Mouse (Mus musculus): Measurements from ENCODE around the gene Fam57a.
"Not testable (repeated sequence)": the region's sequence is repeated elsewhere in the genome, so short reads cannot be mapped to it uniquely, and the experiment has no call there.

Gene Fam57a

GRCm38 (mm10) chr11:76180146-76180540, 672 bp downstream of the Fam57a start:
- DNase-seq (ENCODE audit: low spot score in 2 of 2) = no peak

GRCm38 (mm10) chr11:76183745-76184144, 4.3 kb downstream of the Fam57a start:
- DNase-seq (ENCODE audit: low spot score in 2 of 2) = no peak

GRCm38 (mm10) chr11:76186908-76187307, 7.4 kb downstream of the Fam57a start:
- DNase-seq (ENCODE audit: low spot score in 2 of 2) = no peak

GRCm38 (mm10) chr11:76196275-76196976, 17.0 kb downstream of the Fam57a start:
- DNase-seq (ENCODE audit: low spot score in 2 of 2) = no peak

GRCm38 (mm10) chr11:76196977-76197469, 17.6 kb downstream of the Fam57a start:
- no peak for DNase-seq (ENCODE audit: low spot score in 2 of 2)

- DNase-seq (ENCODE audit: low spot score in 2 of 2) = peak in 1 of 2 experiments; percentile 83
Observed at GRCm38 (mm10) chr11:76201761-76202674, 22.5 kb downstream of the Fam57a start.

- DNase-seq (ENCODE audit: low spot score in 2 of 2) = no peak
Observed at GRCm38 (mm10) chr11:76206793-76207192, 27.3 kb downstream of the Fam57a start.

- DNase-seq (ENCODE audit: low spot score in 2 of 2) = no peak
Observed at GRCm38 (mm10) chr11:76210228-76210985, 30.9 kb downstream of the Fam57a start.

GRCm38 (mm10) chr11:76211595-76211994, 32.1 kb downstream of the Fam57a start:
- DNase-seq (ENCODE audit: low spot score in 2 of 2) = not testable (repeated sequence)

GRCm38 (mm10) chr11:76213841-76214240, 34.4 kb downstream of the Fam57a start:
- DNase-seq (ENCODE audit: low spot score in 2 of 2) = no peak

GRCm38 (mm10) chr11:76215011-76215410, 35.5 kb downstream of the Fam57a start:
- no peak for DNase-seq (ENCODE audit: low spot score in 2 of 2)

- no peak for DNase-seq (ENCODE audit: low spot score in 2 of 2)
Observed at GRCm38 (mm10) chr11:76216049-76216540, 36.6 kb downstream of the Fam57a start.

- DNase-seq (ENCODE audit: low spot score in 2 of 2) = no peak
Observed at GRCm38 (mm10) chr11:76216681-76217389, 37.4 kb downstream of the Fam57a start.

- DNase-seq (ENCODE audit: low spot score in 2 of 2) = peak; percentile 90 to 97
Observed at GRCm38 (mm10) chr11:76217390-76217800, 37.9 kb downstream of the Fam57a start, which contains the start of the genes Dbil5 and Gemin4. TSS of gene Dbil5 (plus strand) at chr11:76217608. TSS of gene Gemin4 (minus strand) at chr11:76217664.

GRCm38 (mm10) chr11:76224631-76225030, 45.2 kb downstream of the Fam57a start:
- no peak for DNase-seq (ENCODE audit: low spot score in 2 of 2)

GRCm38 (mm10) chr11:76225051-76225450, 45.6 kb downstream of the Fam57a start:
- DNase-seq (ENCODE audit: low spot score in 2 of 2) = no peak

GRCm38 (mm10) chr11:76236136-76236535, 56.7 kb downstream of the Fam57a start:
- no peak for DNase-seq (ENCODE audit: low spot score in 2 of 2)

- no peak for DNase-seq (ENCODE audit: low spot score in 2 of 2)
Observed at GRCm38 (mm10) chr11:76239750-76240149, 60.3 kb downstream of the Fam57a start.

- DNase-seq (ENCODE audit: low spot score in 2 of 2) = peak; percentile 61 to 92
Observed at GRCm38 (mm10) chr11:76242901-76243810, 63.7 kb downstream of the Fam57a start, which contains the start of the genes Mrm3 and Glod4. TSS of gene Mrm3 (plus strand) at chr11:76243715. TSS of gene Glod4 (minus strand) at chr11:76243725.
